Comparison of ENCODE assay signal across 9 mouse cellular contexts in the genomic region with DNA sequence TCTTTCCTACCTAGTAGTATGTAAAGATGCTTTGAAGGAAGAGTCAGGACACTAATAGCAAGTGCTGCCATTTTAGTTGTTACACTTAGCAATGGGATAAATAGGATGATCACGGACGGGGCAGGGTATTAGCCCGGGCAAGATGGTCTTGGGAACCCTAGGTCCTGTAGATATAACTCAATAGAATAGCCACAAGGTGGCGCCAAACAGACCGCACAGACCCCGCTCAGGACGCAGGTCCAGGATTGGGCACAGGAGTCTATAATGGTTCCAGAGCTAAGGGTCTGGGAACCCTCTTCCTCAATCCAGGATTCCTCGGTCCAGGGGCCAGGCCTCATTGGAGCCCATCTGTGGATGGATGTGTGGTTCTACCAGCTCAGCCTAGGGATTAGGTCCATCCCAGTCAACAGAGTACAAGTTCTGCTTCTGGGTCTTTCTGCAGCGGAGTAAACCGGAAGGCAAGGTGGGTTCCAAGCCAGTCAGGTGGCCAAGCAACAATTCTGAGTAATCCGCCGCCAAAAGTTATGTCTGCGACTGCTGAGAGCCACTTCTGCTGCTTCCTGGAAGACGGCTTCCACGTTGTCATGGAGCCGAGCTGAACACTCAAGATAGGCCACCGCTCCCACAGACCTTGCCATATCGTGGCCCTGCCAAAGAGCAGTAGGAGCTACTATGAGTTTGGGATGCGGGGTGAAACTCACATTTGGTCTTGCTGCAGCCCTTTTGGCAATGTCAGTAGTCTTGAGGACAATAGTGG. TPM values are rescaled to one million over a fixed set of nuclear protein-coding genes. Genes with fewer than 3 reads are reported as not detected.
DNase-seq lines count a peak whose midpoint lies in the region; ATAC-seq and TF ChIP-seq lines count a peak whose summit lies in the region.
"Had no signal": no experiment of that assay in that cellular context is flagged by ENCODE, and none has a peak within 500 bp of the region (broad histone marks: within the 10 kb centered on the region; RNA-seq: fewer than 3 reads in every experiment).

No protein-coding gene starts in this region.

- H3K4me3 ChIP-seq in hindbrain, embryonic 11.5 days (ENCODE audit: low read depth, low read length) = no peak overlapping the region
- no peak overlapping the region for H3K4me3 ChIP-seq in hindbrain, embryonic 12.5 days
- H3K4me3 ChIP-seq: megakaryocyte, embryonic 14.5 days had no signal

- TF ChIP-seq CTCF in Patski (IDR thresholded peaks at IDR 0.05) = peak; percentile 67

- in situ Hi-C loops in Patski (cut with MboI; ENCODE audit: low pct_unique_long_range_greater_than_20kb) = no loop called here

- ATAC-seq in hindbrain, embryonic 11.5 days (ENCODE audit: low FRiP score) = no peak
- ATAC-seq in hindbrain, embryonic 12.5 days (ENCODE audit: low FRiP score) = no peak
- no peak for ATAC-seq in Patski
- peak; percentile 80 for ATAC-seq in erythroblast, adult 5-6 weeks (replicated peaks; ENCODE audit: low FRiP score, poor library complexity, severe bottlenecking)

- DNase-seq in hindbrain, embryonic 11.5 days (ENCODE audit: low spot score) = peak; percentile 47
- peak; percentile 49 for DNase-seq in CD4-positive helper T cell, adult 2 months (ENCODE audit: low read depth, low spot score)
- no peak for DNase-seq in Patski (ENCODE audit: low read depth, low spot score)
- peak; percentile 60 for DNase-seq in mesoderm, embryonic 11.5 days (ENCODE audit: low read depth, low spot score)
- no peak for DNase-seq in ovary, adult 18-20 months (ENCODE audit: low spot score)
- DNase-seq in ovary, postnatal 36 days (ENCODE audit: low spot score) = no peak

- CTCF ChIA-PET in Patski (lab: Charles Lee) = interaction anchor here (1.0 to 1.1 kb wide), 3 partner anchors 16 to 157 kb away, joined by 3 read pairs; partner anchors contain the start of gene Ssh3

- no peaks in the 10 kb centered on the region for H3K36me3 ChIP-seq in hindbrain, embryonic 11.5 days (ENCODE audit: control insufficient read depth, insufficient read depth, low read length)
- no peaks in the 10 kb centered on the region for H3K36me3 ChIP-seq in hindbrain, embryonic 12.5 days

- H3K9me3 ChIP-seq in hindbrain, embryonic 11.5 days (ENCODE audit: control insufficient read depth, low read length) = no peaks in the 10 kb centered on the region
- H3K9me3 ChIP-seq in hindbrain, embryonic 12.5 days (replicated peaks) = no peaks in the 10 kb centered on the region

- H3K4me2 ChIP-seq in hindbrain, embryonic 11.5 days (replicated peaks; ENCODE audit: low read depth, low read length) = no peak overlapping the region
- H3K4me2 ChIP-seq in hindbrain, embryonic 12.5 days (replicated peaks) = no peak overlapping the region

- H3K4me1 ChIP-seq in hindbrain, embryonic 11.5 days (replicated peaks; ENCODE audit: control insufficient read depth, insufficient read depth, low read length) = no peaks in the 10 kb centered on the region
- no peaks in the 10 kb centered on the region for H3K4me1 ChIP-seq in hindbrain, embryonic 12.5 days

- POLR2A ChIA-PET in Patski (lab: Charles Lee) = interaction anchor here (0.9 to 2.1 kb wide), 2 partner anchors 9 to 14 kb away, joined by 3 to 8 read pairs; partner anchors contain the start of gene Rhod

- no peak overlapping the region for H3K9ac ChIP-seq in hindbrain, embryonic 11.5 days (ENCODE audit: low read depth, low read length)
- H3K9ac ChIP-seq in hindbrain, embryonic 12.5 days = no peak overlapping the region

- H3K27me3 ChIP-seq in hindbrain, embryonic 11.5 days (ENCODE audit: control insufficient read depth, insufficient read depth, low read length) = no peaks in the 10 kb centered on the region
- no peaks in the 10 kb centered on the region for H3K27me3 ChIP-seq in hindbrain, embryonic 12.5 days
- no peaks in the 10 kb centered on the region for H3K27me3 ChIP-seq in Patski

- 72% methylated on average over 19 of the region's 19 CpGs for WGBS in hindbrain, embryonic 11.5 days
- WGBS in hindbrain, embryonic 12.5 days = 74% methylated on average over 19 of the region's 19 CpGs

- no peak overlapping the region for H3K27ac ChIP-seq in hindbrain, embryonic 11.5 days (ENCODE audit: low read depth, low read length)
- no peak overlapping the region for H3K27ac ChIP-seq in hindbrain, embryonic 12.5 days

RNA-seq across cellular contexts. Expression of gene Rhod, which starts 13.4 kb away (rescaled TPM):
- 14.0 and 15.2 TPM in 2 replicates for polyA plus RNA-seq in hindbrain, embryonic 11.5 days (2014; fragmentation: Nextera tagmentation; extraction: Ambion mirVana)
- polyA plus RNA-seq in hindbrain, embryonic 12.5 days (2016; fragmentation: Nextera tagmentation; extraction: Ambion mirVana) = 15.3 and 16.4 TPM in 2 replicates
- 108 TPM for polyA plus RNA-seq in Patski (2021)
- not detected in 2 replicates for total RNA-seq in erythroblast, adult 5-6 weeks (2015; ENCODE audit: low replicate concordance)
- total RNA-seq in erythroblast, adult 5-6 weeks (2017; ENCODE audit: low replicate concordance) = not detected in 2 replicates

RNA-seq across cellular contexts. Expression of gene Kdm2a, which starts 27.7 kb away (rescaled TPM):
- 42.1 and 44.0 TPM in 2 replicates for polyA plus RNA-seq in hindbrain, embryonic 11.5 days (2014; fragmentation: Nextera tagmentation; extraction: Ambion mirVana)
- polyA plus RNA-seq in hindbrain, embryonic 12.5 days (2016; fragmentation: Nextera tagmentation; extraction: Ambion mirVana) = 59.7 TPM in 2 replicates
- 79.6 TPM for polyA plus RNA-seq in Patski (2021)
- total RNA-seq in erythroblast, adult 5-6 weeks (2015; ENCODE audit: low replicate concordance) = 56.6 and 57.5 TPM in 2 replicates
- 71.1 and 123 TPM in 2 replicates for total RNA-seq in erythroblast, adult 5-6 weeks (2017; ENCODE audit: low replicate concordance)

RNA-seq across cellular contexts. Expression of gene Syt12, which starts 51.5 kb away (rescaled TPM):
- 0.91 and 0.99 TPM in 2 replicates for polyA plus RNA-seq in hindbrain, embryonic 11.5 days (2014; fragmentation: Nextera tagmentation; extraction: Ambion mirVana)
- polyA plus RNA-seq in hindbrain, embryonic 12.5 days (2016; fragmentation: Nextera tagmentation; extraction: Ambion mirVana) = 1.5 and 1.7 TPM in 2 replicates
- polyA plus RNA-seq in Patski (2021) = 25.2 TPM
- total RNA-seq in erythroblast, adult 5-6 weeks (2015; ENCODE audit: low replicate concordance) = not detected in 2 replicates
- total RNA-seq in erythroblast, adult 5-6 weeks (2017; ENCODE audit: low replicate concordance) = not detected in 2 replicates

Comparison
In these comparisons a context has a peak if more than half of its experiments do, and no peak if none do; other contexts are left out.
1. DNase-seq: peak in hindbrain, embryonic 11.5 days (single experiment), CD4-positive helper T cell, adult 2 months (single experiment) and mesoderm, embryonic 11.5 days (single experiment); none in Patski (single experiment), ovary, adult 18-20 months (single experiment) and ovary, postnatal 36 days (single experiment).